Mouse (Mus musculus): ENCODE results near the gene Atp5d.

DNA sequence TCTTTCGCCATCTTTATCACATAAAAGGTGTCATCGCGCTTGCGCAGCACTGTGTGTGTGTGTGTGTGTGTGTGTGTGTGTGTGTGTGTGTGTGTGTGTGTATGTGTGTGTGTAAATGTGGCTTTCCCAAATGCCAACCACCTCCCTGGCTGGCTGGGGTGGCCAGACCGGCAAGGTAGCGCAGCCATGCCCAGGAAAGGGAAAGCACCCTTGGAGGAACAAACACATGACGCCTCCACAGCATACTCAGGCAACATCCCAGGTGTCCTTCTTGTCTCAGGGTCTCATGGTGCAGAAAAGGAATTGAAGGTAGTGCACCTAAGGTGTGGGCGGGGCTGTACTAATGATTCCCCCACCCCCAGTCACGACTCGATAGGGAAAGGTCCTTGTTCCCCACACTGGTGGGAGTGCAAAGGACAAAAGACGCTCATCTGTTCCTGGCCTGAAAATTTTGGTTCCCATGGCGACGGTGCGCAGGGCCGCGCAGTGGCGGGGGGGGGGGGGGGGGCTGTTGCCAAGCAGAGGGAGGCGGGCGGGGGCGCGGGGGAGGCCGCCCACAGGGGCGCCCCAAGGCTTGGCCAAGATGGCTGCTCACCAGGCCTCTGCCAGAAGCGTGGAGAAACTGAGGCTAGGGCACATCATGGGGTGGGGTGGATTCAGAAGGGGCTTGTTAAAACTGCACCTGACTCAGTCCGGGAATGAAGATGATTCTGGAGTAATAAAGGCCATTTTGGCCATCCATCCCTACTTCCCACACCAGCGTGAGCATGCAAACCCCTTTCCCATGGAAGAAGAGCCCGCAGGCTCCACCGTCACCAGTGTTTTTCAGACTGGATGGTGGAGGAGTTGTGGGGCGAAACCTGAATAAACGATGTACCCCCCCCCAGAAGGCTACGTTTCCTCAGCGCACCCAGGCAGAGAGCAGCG, 543 bp upstream of the Atp5d start:
- TF ChIP-seq CTCF (IDR thresholded peaks at IDR 0.05) = no peak
- TF ChIP-seq POLR2A (IDR thresholded peaks at IDR 0.05; ENCODE audit: insufficient read depth, low read depth, low read length) = no peak
